Mouse (Mus musculus) heart, adult 11 months (tissue): Measurements from ENCODE around the gene Atpif1.

ENCODE experiments used
- DNase-seq: peaks from one replicate; pipeline ENCODE4 v3.0.0; 2022

The Atpif1 gene

GRCm38 (mm10) chr4:132526678-132527077, 6.8 kb downstream of the Atpif1 start:
- no peak for DNase-seq

GRCm38 (mm10) chr4:132524808-132525207, 8.7 kb downstream of the Atpif1 start:
- DNase-seq = peak; percentile 88

GRCm38 (mm10) chr4:132524321-132524741, 9.1 kb downstream of the Atpif1 start:
- DNase-seq = no peak

- DNase-seq = no peak
Observed at GRCm38 (mm10) chr4:132519188-132519587, 14.3 kb downstream of the Atpif1 start.

GRCm38 (mm10) chr4:132518066-132518465, 15.4 kb downstream of the Atpif1 start:
- DNase-seq = no peak

- DNase-seq = peak; percentile 100
Observed at GRCm38 (mm10) chr4:132515369-132516155, 17.9 kb downstream of the Atpif1 start.

GRCm38 (mm10) chr4:132514555-132515135, 18.8 kb downstream of the Atpif1 start:
- DNase-seq = peak; percentile 97

GRCm38 (mm10) chr4:132513395-132514273, 19.8 kb downstream of the Atpif1 start:
- DNase-seq = peak; percentile 94

GRCm38 (mm10) chr4:132512080-132512479, 21.4 kb downstream of the Atpif1 start:
- DNase-seq = no peak

- DNase-seq = peak; percentile 100
Observed at GRCm38 (mm10) chr4:132510352-132510798, 23.1 kb downstream of the Atpif1 start, which contains the start of gene Sesn2. Gene Sesn2 (minus strand): TSS chr4:132510501.

- DNase-seq = peak; percentile 98
Observed at GRCm38 (mm10) chr4:132509621-132510296, 23.7 kb downstream of the Atpif1 start.

GRCm38 (mm10) chr4:132507210-132507609, 26.2 kb downstream of the Atpif1 start:
- no peak for DNase-seq

GRCm38 (mm10) chr4:132506250-132506649, 27.2 kb downstream of the Atpif1 start:
- no peak for DNase-seq

- no peak for DNase-seq
Observed at GRCm38 (mm10) chr4:132505800-132506199, 27.7 kb downstream of the Atpif1 start.

- no peak for DNase-seq
Observed at GRCm38 (mm10) chr4:132505034-132505738, 28.3 kb downstream of the Atpif1 start.

GRCm38 (mm10) chr4:132503344-132503743, 30.1 kb downstream of the Atpif1 start:
- DNase-seq = no peak

- no peak for DNase-seq
Observed at GRCm38 (mm10) chr4:132501639-132502038, 31.8 kb downstream of the Atpif1 start.

- peak; percentile 94 for DNase-seq
Observed at GRCm38 (mm10) chr4:132494271-132494918, 39.1 kb downstream of the Atpif1 start.

GRCm38 (mm10) chr4:132492178-132493060, 41.0 kb downstream of the Atpif1 start:
- peak; percentile 97 for DNase-seq

- peak; percentile 94 for DNase-seq
Observed at GRCm38 (mm10) chr4:132491748-132492147, 41.7 kb downstream of the Atpif1 start.
